Mouse (Mus musculus) retina, postnatal 7 days (tissue): ENCODE results near the gene Olfr1373.

ENCODE experiments used
- DNase-seq: peaks from one replicate; pipeline ENCODE4 v3.0.0-alpha.2; 2012; ENCODE audit warnings: low read depth, low spot score

The Olfr1373 gene

DNA sequence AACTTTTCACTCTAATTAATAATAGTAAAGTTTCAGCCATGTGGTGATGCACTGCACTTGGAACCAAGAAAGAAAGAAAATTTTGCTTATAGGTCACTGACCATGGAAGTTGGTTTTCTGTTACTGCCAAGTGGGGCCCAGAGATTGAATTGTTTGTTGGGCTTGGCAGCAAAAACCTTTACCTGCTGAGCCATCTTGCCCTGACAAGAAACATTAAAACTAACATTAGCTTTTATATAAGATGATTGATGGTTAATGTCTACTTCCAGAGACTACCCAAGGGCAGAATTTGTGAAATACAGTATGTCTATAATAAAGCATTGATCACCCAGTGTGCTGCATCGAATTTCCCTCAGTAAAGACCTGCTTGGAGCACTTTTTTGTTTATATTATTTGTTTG, 38.9 kb downstream of the Olfr1373 start:
- no peak for DNase-seq

DNA sequence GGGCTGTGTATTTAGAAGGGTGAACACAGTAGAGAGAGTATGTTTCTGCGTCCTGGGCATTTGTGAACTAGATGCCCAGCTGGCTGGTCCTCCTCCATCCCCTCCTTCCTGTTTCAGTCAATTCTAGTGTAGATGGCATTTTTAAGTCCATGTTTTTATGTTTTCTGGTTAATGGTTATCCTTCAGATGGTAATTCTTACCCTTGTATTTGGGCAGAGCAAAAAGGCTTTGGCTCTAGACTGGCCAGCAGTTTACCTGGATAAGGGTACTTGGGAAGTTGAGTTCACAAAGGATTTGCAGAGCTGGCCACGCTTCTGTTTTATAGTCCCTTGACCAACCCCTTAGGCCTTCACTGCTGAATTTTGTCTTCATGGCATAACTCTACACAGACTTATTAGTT, 39.3 kb downstream of the Olfr1373 start:
- DNase-seq: no peak

DNA sequence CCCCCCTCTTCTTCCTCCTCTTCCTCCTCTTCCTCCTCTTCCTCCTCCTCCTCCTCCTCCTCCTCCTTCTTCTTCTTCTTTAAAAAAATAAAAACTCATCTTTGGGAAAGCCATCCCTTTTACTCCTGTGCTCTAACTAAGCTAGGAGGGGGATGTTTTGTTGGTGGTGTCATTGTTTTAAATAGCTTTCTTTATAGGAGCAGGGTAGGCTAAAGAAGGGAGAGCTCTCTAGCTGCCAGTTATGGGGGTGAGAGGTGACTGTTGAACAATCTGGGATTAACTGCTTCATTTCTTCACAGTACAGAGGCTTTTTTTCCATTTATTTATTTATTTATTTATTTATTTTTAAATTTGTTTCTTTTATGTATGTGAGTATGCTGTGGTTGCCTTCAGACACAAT, 39.8 kb downstream of the Olfr1373 start:
- no peak for DNase-seq

DNA sequence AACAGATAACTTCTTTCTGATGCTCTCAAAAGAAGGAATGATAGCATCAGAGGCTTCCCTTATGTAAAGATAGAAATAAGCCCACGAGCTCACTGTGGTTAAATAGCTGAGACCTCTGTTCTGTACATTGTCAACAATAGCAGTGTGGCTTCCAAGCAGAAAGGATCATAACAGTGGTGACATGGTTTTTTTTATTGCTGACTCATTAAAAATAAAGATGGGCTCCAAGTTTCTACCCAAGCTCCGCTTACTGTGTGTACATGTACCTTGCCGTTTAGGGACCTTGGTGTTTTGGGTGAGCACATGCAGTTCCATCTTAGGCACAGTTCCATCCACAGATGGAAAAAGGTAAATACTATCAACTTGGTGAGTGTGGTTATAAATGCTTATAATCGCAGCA, 42.4 kb downstream of the Olfr1373 start:
- DNase-seq: no peak

DNA sequence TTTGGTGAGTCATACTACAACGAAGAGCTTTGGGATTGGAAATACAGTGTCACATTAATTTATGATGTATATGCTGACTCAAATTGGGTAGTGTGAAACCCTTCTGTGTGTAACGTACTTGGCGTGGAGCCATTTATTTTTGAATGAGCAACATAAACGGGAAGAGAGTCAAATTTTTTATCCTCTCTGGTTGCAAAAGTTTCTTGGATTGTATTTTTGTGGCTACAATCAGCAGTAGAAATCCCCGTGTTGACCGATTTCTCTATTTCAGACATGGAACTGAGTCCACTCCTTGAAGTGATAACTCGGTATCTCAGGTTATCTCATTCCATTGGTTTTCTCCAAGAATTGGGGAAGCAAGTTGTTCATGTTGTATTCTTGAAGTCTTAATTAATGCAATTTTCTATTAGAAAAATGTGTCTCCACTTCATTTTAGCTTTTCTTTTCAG, 45.5 kb downstream of the Olfr1373 start:
- DNase-seq: no peak

DNA sequence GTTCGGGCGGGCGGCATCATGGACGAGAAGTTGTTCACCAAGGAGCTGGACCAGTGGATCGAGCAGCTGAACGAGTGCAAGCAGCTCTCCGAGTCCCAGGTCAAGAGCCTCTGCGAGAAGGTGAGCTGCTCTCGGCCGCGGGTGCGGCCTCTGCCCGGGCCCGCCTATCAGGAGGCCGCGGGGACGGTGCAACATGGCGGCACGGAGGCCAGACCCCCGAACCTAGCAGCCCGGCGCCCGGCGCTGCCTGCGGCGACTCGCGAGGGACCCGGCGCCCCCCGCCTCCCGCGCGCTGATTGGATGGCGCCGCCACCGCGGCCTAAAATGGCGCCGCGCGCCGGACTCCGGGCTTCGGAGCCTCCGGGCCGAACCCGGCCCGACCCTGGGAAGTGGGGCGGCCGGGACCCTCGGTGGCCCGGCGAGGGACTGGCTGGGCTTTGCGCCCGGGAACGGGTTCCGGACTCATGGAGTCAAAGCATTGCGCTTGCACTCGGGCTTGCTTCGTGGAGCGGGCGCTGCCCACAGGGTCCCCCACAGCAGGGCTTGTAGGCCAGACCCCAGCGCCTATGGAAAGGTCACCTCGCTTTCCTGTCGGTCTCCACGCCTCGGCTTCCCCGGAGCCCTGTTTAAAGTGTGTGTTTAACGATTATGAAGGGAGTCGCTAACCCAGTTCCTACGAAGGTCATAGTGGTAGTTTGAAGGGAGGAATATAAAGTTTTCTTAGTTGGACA, 46.1 kb downstream of the Olfr1373 start:
- peak; percentile 67 for DNase-seq

DNA sequence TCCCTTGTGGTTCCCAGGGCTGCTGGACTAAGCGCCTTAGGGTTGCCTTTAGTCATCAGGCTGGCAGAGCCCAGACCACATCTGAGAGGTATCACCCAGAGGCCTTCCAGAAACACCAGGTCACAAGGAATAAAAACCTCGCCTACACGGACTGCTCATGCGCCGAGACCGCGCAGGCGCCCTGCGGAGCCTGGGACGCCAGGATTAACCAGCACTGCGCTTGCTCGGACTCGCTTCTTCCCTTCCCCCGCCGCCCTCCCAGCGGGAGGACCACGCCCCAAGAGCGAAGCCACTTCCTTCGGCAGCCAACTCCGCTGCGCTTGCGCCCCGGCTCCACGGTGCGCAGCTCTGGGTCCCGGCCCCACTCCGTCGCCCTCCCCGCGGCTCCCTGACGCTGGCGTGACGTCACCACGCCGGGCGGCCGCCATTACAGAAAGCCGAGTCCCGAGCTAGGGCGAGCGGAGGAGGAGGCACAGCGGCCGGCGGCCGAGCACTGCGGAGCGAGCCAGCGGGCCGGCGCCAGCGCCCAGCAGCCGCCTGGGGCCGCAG, 46.9 kb downstream of the Olfr1373 start, which contains the start of gene Ppp2ca:
Gene Ppp2ca (plus strand): TSS at position 284 of the 549 bp plus-strand sequence.
- DNase-seq: peak; percentile 98

DNA sequence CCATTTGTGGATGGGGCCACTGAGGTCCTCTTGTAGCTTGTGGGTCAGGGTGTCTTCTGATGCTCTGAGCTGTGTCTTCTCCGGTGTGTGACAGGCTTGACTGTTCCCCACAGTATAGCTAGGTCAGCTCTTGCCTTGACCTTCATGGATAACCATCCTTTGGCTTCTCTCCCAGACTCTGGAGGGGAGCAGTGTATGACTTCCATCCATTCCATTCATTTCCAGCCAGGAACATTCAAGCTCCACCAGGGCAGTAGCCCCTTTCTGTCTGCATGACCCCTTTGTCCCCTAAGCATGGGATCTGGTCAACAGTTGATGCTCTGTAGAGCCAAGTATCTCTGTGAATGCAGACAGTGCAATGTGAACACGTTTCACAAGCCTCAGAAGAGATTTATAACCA, 47.7 kb downstream of the Olfr1373 start:
- DNase-seq: no peak

DNA sequence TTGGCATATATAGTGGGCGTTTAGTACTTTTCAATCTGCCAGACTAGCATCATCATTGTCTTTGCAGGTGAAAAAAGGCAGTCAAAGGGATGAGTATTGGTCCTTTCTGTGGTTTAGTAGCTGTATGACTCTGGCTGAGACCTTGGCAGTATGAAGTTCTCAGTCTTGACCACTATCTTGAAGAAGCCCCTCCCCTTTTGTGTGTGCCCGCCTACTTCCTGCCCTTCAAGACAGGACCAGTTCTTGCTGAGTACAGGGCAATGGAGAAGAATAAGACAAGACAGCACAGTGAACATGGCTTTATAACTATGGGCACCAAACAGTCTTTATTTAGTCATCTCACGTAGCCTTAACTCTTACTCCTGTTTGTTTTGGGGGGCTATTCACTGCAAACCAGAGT, 48.3 kb downstream of the Olfr1373 start:
- no peak for DNase-seq
